Mouse (Mus musculus) retina, adult 2 months (tissue): ENCODE measurements around the gene Atg101.
"Not testable (repeated sequence)": the region's sequence is repeated elsewhere in the genome, so short reads cannot be mapped to it uniquely, and the experiment has no call there.

Experiments used
- DNase-seq: peaks from one replicate; pipeline ENCODE4 v3.0.0-alpha.2; 2012; ENCODE audit warnings: low read depth, low spot score

The Atg101 gene

GRCm38 (mm10) chr15:101312006-101312405, 27.9 kb downstream of the Atg101 start:
- DNase-seq, result no peak

- no peak for DNase-seq
Observed at GRCm38 (mm10) chr15:101315378-101315777, 31.3 kb downstream of the Atg101 start.

- DNase-seq, result peak; percentile 18
Observed at GRCm38 (mm10) chr15:101315832-101316231, 31.8 kb downstream of the Atg101 start.

GRCm38 (mm10) chr15:101316279-101316912, 32.3 kb downstream of the Atg101 start:
- no peak for DNase-seq

GRCm38 (mm10) chr15:101316913-101317813, 33.1 kb downstream of the Atg101 start:
- no peak for DNase-seq

GRCm38 (mm10) chr15:101317814-101318500, 33.9 kb downstream of the Atg101 start:
- no peak for DNase-seq

- DNase-seq, result no peak
Observed at GRCm38 (mm10) chr15:101318889-101319765, 35.1 kb downstream of the Atg101 start.

- DNase-seq, result no peak
Observed at GRCm38 (mm10) chr15:101320010-101320617, 36.0 kb downstream of the Atg101 start.

GRCm38 (mm10) chr15:101320618-101321041, 36.6 kb downstream of the Atg101 start:
- no peak for DNase-seq

GRCm38 (mm10) chr15:101321126-101321525, 37.1 kb downstream of the Atg101 start:
- no peak for DNase-seq

- DNase-seq, result no peak
Observed at GRCm38 (mm10) chr15:101322106-101322505, 38.0 kb downstream of the Atg101 start.

- no peak for DNase-seq
Observed at GRCm38 (mm10) chr15:101322640-101323039, 38.6 kb downstream of the Atg101 start.

GRCm38 (mm10) chr15:101323511-101323910, 39.4 kb downstream of the Atg101 start:
- DNase-seq, result no peak

GRCm38 (mm10) chr15:101324409-101324808, 40.3 kb downstream of the Atg101 start:
- not testable (repeated sequence) for DNase-seq

GRCm38 (mm10) chr15:101325991-101326534, 42.0 kb downstream of the Atg101 start:
- DNase-seq, result no peak

- peak; percentile 34 for DNase-seq
Observed at GRCm38 (mm10) chr15:101327282-101327681, 43.2 kb downstream of the Atg101 start.

- no peak for DNase-seq
Observed at GRCm38 (mm10) chr15:101328876-101329563, 44.9 kb downstream of the Atg101 start.

GRCm38 (mm10) chr15:101329564-101329892, 45.5 kb downstream of the Atg101 start:
- no peak for DNase-seq

- DNase-seq, result no peak
Observed at GRCm38 (mm10) chr15:101331090-101331489, 47.0 kb downstream of the Atg101 start.

GRCm38 (mm10) chr15:101332370-101332769, 48.3 kb downstream of the Atg101 start:
- no peak for DNase-seq
